Mouse (Mus musculus): ENCODE results near the gene Hectd2.

Gene Hectd2

GRCm38 (mm10) chr19:36554046-36554784, at the start of gene Hectd2:
Gene Hectd2, plus strand, starts transcription at chr19:36554639.
- DNase-seq, result peak; percentile 87

GRCm38 (mm10) chr19:36504716-36505115, 49.7 kb upstream of the Hectd2 start:
- no peak for DNase-seq

GRCm38 (mm10) chr19:36511305-36511704, 43.1 kb upstream of the Hectd2 start:
- DNase-seq, result no peak

- DNase-seq, result no peak
Observed at GRCm38 (mm10) chr19:36518461-36518860, 36.0 kb upstream of the Hectd2 start.

- no peak for DNase-seq
Observed at GRCm38 (mm10) chr19:36521568-36521967, 32.9 kb upstream of the Hectd2 start.

GRCm38 (mm10) chr19:36522558-36523195, 31.8 kb upstream of the Hectd2 start:
- DNase-seq, result no peak

GRCm38 (mm10) chr19:36525071-36525470, 29.4 kb upstream of the Hectd2 start:
- DNase-seq, result no peak

- DNase-seq, result peak; percentile 28
Observed at GRCm38 (mm10) chr19:36533082-36533481, 21.4 kb upstream of the Hectd2 start.

GRCm38 (mm10) chr19:36534011-36534765, 20.3 kb upstream of the Hectd2 start:
- peak; percentile 65 for DNase-seq

GRCm38 (mm10) chr19:36534766-36535140, 19.7 kb upstream of the Hectd2 start:
- DNase-seq, result peak; percentile 23

GRCm38 (mm10) chr19:36535186-36535585, 19.3 kb upstream of the Hectd2 start:
- peak; percentile 16 for DNase-seq

- no peak for DNase-seq
Observed at GRCm38 (mm10) chr19:36535878-36536277, 18.6 kb upstream of the Hectd2 start.

GRCm38 (mm10) chr19:36536929-36537328, 17.5 kb upstream of the Hectd2 start:
- no peak for DNase-seq

GRCm38 (mm10) chr19:36538528-36538927, 15.9 kb upstream of the Hectd2 start:
- DNase-seq, result peak; percentile 80

GRCm38 (mm10) chr19:36539311-36539710, 15.1 kb upstream of the Hectd2 start:
- no peak for DNase-seq

- no peak for DNase-seq
Observed at GRCm38 (mm10) chr19:36540012-36540606, 14.3 kb upstream of the Hectd2 start.

GRCm38 (mm10) chr19:36540776-36541175, 13.7 kb upstream of the Hectd2 start:
- no peak for DNase-seq

GRCm38 (mm10) chr19:36553561-36554045, 836 bp upstream of the Hectd2 start:
- peak; percentile 55 for DNase-seq

GRCm38 (mm10) chr19:36554785-36555595, 551 bp downstream of the Hectd2 start:
- DNase-seq, result peak; percentile 51

GRCm38 (mm10) chr19:36559331-36559730, 4.9 kb downstream of the Hectd2 start:
- no peak for DNase-seq

- DNase-seq, result peak; percentile 20
Observed at GRCm38 (mm10) chr19:36560160-36560559, 5.7 kb downstream of the Hectd2 start.

GRCm38 (mm10) chr19:36561171-36561570, 6.7 kb downstream of the Hectd2 start:
- DNase-seq, result no peak

Data from embryo, embryonic 11 days (tissue).